Mouse (Mus musculus) bone marrow macrophage, adult 2 months (primary cell): ENCODE results near the gene Wdr82. TPM values are rescaled to one million over a fixed set of nuclear protein-coding genes. Genes with fewer than 3 reads are reported as not detected.
A peak's percentile ranks its signal among the peaks of the same experiment; 100 is the strongest.

Experiments
- H3K27ac ChIP-seq: 2 replicates; pipeline ENCODE4 v1.5.1; 2012; ENCODE audit warnings: low read depth, low read length; ENCODE audit not compliant: insufficient read depth
- H3K4me1 ChIP-seq: 2 replicates; pipeline ENCODE4 v1.6.1; 2012; ENCODE audit warnings: low read length; ENCODE audit not compliant: control insufficient read depth, insufficient read depth
- H3K4me3 ChIP-seq: 2 replicates; pipeline ENCODE4 v1.5.1; 2012; ENCODE audit warnings: mild to moderate bottlenecking, low read length, moderate library complexity; ENCODE audit not compliant: insufficient read depth
- CTCF ChIP-seq: IDR thresholded peaks from 2 replicates; pipeline ENCODE4 v1.5.1; 2012; ENCODE audit warnings: low read depth, mild to moderate bottlenecking, low read length, moderate library complexity
- POLR2A ChIP-seq: IDR thresholded peaks from 2 replicates; pipeline ENCODE4 v1.6.1; 2012; ENCODE audit warnings: mild to moderate bottlenecking, low read depth, low read length, borderline replicate concordance
- polyA plus RNA-seq: library from polyadenylated mRNA; stranded (reverse); fragments of >200 nt; gene quantifications from 2 replicates; pipeline ENCODE4 v1.2.4, GENCODE M21; 2012; ENCODE audit not compliant: missing spikeins, insufficient read depth, insufficient read length

Gene Wdr82
- polyA plus RNA-seq, 1 experiment = 37.0 TPM

DNA sequence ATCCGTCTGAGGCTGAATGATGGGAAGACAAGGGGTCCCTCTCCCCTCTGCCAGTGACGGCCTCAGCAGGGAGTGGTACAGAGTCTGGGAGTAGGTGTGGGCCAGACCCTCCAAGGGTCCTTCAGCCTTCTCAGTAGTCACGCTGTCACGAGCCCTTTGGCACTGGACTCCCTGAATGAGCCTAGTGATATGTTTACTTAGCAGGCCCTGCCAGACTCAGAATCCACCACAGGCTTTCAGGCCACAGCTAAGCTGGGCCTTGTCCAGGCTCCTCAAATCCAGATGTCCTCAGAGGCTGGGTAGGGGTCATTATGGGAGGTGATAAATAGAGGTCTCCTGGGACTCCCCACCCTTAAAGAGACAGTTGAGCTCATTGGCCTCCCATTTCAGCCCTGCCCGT is 37.5 kb downstream of the Wdr82 start:
- Histone ChIP-seq H3K4me3 (no peak overlapping the region), H3K4me1 (peaks cover 34% of the 10 kb centered on the region), H3K27ac (no peak overlapping the region)
- no peak for TF ChIP-seq POLR2A
- TF ChIP-seq CTCF = no peak

- Histone ChIP-seq H3K4me3 (no peak overlapping the region), H3K27ac (0 out of 2 replicates have a peak overlapping the region, but pooled peaks have one; percentile 19), H3K4me1 (peaks cover 27% of the 10 kb centered on the region)
- TF ChIP-seq POLR2A = no peak
- no peak for TF ChIP-seq CTCF
These were observed 39.2 kb downstream of the Wdr82 start for GRCm38 (mm10) chr9:106209954-106210353.

- TF ChIP-seq CTCF (no peak), POLR2A (no peak)
- H3K27ac ChIP-seq = no peak overlapping the region
These were observed 40.3 kb downstream of the Wdr82 start for GRCm38 (mm10) chr9:106210853-106211609.

GRCm38 (mm10) chr9:106211680-106212593 is 41.2 kb downstream of the Wdr82 start:
- H3K4me3 ChIP-seq = no peak overlapping the region
- no peak overlapping the region for H3K27ac ChIP-seq
- TF ChIP-seq POLR2A = no peak
- peak; percentile 100 for TF ChIP-seq CTCF
- H3K4me1 ChIP-seq = peaks cover 9% of the 10 kb centered on the region

More at GRCm38 (mm10) chr9:106210853-106211609, 40.3 kb downstream of the Wdr82 start:
- H3K4me3 ChIP-seq = no peak overlapping the region
- peaks cover 16% of the 10 kb centered on the region for H3K4me1 ChIP-seq

GRCm38 (mm10) chr9:106212594-106212981 is 41.9 kb downstream of the Wdr82 start:
- no peak overlapping the region for H3K27ac ChIP-seq
- peaks cover 9% of the 10 kb centered on the region for H3K4me1 ChIP-seq
- H3K4me3 ChIP-seq = no peak overlapping the region
- TF ChIP-seq CTCF = no peak
- TF ChIP-seq POLR2A = no peak

DNA sequence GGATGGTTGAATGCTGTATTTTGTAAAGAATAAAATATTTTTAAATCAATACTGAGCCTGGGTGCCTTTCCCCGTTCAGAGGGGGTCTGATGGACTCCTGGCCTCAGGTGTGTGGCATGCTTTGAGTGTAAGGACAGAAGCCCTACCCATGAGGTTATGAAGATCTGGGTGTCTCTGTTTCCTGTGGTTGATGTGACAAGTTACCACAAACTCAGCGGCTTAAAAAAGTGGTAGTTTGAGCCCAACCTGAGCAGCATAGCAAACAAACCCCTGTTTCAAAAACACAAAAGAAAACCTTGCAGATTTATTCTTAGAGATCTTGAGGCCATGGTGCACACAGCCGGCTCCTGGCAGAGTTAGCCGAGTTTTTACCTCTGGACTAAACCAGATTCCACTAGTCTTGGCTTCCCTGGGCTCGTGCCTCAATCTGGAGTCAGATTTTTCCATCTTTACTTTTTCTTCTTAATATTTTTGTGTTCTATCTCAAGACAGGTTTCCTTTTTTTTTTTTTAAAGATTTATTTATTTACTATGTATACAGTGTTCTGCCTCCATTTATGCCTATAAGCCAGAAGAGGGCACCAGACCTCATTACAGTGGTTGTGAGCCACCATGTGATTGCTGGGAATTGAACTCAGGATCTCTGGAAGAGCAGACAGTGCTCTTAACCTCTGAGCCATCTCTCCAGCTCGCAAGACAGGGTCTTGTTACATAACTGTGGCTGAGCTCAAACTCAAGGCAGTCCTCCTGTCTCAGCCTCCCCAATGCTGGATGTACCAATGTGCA is 44.8 kb downstream of the Wdr82 start:
- Histone ChIP-seq H3K27ac (no peak overlapping the region), H3K4me3 (no peak overlapping the region), H3K4me1 (peaks cover 4% of the 10 kb centered on the region; the same call in 1 of the 2 replicates)
- TF ChIP-seq POLR2A (no peak), CTCF (no peak)

DNA sequence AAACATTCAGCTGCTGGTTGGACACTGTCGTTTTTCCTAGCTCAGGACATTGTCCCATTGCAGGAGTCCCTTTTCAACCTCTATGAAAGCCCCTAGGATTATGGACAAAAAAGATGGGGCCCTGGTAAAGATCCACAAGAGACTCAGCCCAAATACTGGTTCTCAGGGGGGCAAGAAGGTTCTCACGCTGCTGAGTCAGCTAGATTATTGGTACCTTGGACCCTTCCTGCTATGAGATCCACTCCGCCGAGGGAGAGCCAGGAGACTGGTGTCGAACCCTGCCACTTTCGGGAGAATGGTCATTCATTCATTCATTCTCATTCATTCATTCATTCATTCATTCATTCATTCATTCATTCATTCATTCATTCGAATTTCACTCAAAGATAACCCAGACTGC is 46.2 kb downstream of the Wdr82 start:
- TF ChIP-seq POLR2A (no peak), CTCF (no peak)
- H3K27ac ChIP-seq = no peak overlapping the region
- peaks cover 15% of the 10 kb centered on the region for H3K4me1 ChIP-seq
- H3K4me3 ChIP-seq = no peak overlapping the region

DNA sequence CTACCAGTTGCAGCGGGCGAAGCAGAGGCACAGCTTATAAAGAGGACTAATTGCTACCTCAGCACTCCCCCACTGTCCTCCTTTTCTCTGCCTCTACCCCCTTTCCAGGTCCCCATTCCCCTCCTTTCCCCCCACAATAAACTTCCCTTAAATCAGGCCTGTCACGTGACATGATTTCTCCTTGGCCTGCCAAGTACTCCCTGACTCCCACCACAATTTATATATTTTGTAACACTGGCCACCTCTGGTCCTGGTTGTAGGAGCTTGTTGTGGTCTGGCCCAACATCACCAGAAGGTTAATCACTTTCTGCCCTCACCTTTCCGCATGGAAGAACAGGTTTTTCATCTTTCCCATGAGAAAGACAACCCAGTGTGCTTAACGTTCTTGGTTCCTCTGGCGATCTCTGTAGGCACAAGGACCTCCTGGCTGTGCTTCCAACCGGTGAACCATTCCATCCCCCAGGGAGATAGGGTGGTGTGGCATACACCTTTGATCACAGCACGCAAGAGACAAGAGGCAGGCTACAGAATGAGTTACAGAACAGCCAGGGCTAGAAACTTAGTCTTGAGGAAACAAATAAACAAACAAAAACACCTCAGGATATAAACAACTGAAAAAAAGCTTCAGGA is 50.3 kb downstream of the Wdr82 start:
- Histone ChIP-seq H3K27ac (peak overlapping the region; percentile 92; the same call in 1 of the 2 replicates), H3K4me1 (peaks cover 41% of the 10 kb centered on the region), H3K4me3 (no peak overlapping the region)
- TF ChIP-seq POLR2A (no peak), CTCF (no peak)
